Mouse (Mus musculus) monocyte, adult 5-6 weeks (primary cell): ENCODE measurements at regions not wholly inside any gene's neighbourhood (a gene's known extent, or its start where the extent isn't known, plus 50 kb on each side); places are given as distances from the start of the nearest gene placed in this dataset.

Experiments
- ATAC-seq: fragments of 153-309, 156-312 bp; replicated peaks from 2 replicates; pipeline ENCODE4 v1.8.0; 2017; ENCODE audit warnings: mild to moderate bottlenecking; ENCODE audit not compliant: low TSS enrichment, insufficient number of reproducible peaks, severe bottlenecking, poor library complexity, low FRiP score

DNA sequence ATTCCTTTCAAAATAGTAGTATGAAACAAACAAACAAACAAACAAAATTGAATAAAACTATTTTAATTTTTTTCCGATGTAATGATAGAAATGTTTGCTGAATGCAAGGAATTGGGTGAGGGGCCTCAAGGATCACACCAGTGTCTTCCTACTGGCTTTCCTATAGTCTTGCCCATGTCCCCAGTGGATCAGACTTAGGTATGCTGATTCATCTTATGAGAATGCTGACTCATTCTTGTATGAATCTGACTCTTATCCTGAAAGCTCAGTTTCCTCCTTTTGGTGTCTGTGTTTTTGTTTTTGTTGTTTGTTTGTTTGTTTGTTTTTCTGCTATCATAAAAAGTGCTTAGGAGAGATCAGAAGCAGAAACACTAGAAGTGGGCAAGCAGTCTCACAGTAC, 491.7 kb upstream of the Marcks start:
- no peak for ATAC-seq

DNA sequence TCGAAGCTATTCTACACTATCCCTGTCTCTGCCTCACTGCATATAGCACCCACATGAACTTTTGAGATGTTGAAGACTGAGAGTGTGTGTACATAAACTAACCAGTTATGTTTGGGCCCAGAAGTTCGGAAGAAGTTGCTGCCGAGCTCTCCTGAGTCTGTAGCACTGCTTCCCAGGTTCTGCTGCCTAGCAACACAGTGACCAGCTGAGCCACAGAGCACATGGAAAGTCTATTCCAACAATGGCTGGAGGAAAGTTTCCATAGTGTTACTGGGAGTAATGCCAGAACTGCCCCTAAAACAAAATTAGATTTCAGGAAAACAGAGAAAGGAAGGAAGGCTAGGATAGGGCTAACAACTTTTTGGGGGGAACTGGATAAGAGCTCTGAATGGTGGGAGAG, 489.2 kb upstream of the Marcks start:
- no peak for ATAC-seq

DNA sequence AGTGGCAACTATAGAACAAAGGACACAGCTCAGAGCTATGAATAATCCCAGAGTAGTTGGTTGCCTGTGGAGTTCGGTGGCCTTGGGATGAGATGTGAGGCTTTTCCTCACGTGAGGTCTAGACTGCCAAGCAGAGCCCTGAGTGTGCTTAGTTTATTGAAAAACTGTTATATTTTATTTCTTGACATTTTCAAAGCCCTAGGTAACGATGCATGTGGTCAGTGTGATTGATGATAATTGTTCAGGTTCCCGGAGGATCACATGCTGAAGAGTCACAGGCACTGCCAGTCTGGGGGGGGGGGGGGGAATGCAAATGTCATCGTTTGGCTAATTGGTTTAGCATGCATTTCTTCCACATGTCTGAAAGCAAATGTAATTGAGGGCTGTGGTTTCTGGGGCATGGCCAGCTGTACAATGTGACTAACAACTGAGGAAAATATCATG, 488.1 kb upstream of the Marcks start:
- no peak for ATAC-seq

DNA sequence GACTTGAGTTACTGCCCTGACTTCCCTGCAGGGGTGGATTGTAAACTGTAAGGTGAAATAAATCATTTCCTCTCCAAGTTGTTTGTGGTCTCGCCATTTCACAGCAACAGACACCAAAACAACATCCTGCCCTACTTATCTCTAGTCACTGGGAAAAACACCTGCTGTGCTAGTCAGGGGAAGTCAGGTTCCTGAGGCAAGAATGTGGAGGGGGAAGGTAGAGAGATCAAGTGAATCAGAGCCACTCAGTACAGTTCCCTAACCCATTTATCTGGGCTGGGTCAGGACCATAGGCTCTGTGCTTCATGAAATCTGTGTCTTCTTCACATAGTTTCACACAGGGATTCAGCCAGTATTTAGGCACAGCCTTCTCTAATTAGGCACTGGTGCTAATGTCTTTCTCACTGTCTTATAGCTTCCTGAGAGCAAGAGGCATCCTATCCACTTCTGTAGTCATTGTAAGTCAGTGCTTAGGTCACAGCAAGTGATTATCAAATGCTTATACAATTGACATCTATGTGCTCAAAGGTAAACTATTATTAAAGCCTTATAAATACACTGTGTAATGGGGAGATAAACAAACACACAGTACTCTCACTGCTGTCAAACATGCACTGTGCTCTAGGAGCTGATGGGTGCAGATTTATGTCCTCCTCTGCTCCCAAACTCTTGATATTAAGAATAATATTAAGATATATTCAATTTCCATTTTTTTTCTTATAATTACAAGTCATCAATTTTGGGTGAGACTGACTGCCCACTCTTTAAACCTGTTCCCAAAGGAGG, 487.4 kb upstream of the Marcks start:
- ATAC-seq = no peak

DNA sequence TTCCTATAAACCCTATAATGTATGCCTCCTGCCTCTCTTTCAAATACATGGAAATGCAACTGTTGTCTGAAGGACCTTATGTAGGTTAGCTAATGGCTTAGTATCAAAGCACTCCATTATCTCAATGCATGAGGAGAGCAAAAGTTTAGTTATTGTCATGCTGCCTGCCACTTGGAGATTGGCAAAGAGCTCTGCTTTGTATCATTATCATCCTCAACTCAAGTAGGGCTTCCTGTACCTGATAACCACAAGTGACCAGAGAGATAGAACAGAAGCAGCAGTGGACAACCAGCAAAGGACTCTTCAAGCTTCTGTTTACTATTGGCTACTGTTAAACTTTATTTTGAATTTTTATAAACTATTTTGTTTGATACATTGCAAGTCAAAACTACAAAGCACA, 484.3 kb upstream of the Marcks start:
- no peak for ATAC-seq

DNA sequence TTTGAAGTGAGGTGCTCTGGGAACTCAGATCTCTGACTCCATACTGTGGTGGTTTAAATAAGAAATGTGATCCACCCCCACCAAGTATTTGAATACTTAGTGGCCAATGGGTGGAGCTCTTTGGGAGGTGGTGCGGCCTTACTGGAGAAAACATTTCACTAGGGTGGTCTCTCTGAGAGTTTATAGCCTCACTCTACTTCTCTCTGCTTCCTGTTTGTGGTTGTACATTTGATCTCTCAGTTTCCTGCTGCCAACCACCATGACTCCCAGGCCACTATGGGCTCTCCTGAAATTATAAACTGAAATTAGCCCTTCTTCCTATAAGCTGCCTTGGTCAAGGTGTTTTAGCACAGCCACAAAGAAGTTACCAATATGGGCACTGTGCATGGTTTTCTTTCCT, 479.9 kb upstream of the Marcks start:
- no peak for ATAC-seq

DNA sequence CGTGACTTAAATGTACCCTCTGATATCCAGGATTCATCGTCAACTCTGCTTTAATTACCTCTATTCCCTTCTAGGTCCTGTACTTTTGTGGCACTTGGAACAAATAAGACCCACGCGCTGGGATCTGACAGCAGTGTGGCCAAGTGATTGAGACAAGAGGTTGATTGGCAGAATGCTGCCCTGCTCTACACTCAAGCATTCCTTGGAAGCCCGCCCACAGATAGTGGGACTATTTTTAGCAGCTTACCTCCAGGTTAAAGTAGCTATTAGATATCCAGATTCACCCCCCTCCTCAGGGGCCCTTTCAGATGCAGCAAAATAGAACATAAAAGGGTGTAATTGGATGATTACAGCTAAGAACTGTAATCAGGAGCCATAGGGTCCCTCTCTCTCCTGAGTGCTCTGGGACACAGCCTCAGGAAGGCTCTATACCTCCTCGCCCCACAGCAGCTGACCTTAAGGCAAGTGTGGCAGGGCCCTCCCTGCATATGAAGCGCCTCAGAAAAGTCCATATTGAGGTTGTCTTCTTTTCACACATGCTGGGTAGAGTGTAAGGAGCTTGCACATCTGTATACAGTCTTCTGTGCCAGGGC, 479.1 kb upstream of the Marcks start:
- no peak for ATAC-seq

DNA sequence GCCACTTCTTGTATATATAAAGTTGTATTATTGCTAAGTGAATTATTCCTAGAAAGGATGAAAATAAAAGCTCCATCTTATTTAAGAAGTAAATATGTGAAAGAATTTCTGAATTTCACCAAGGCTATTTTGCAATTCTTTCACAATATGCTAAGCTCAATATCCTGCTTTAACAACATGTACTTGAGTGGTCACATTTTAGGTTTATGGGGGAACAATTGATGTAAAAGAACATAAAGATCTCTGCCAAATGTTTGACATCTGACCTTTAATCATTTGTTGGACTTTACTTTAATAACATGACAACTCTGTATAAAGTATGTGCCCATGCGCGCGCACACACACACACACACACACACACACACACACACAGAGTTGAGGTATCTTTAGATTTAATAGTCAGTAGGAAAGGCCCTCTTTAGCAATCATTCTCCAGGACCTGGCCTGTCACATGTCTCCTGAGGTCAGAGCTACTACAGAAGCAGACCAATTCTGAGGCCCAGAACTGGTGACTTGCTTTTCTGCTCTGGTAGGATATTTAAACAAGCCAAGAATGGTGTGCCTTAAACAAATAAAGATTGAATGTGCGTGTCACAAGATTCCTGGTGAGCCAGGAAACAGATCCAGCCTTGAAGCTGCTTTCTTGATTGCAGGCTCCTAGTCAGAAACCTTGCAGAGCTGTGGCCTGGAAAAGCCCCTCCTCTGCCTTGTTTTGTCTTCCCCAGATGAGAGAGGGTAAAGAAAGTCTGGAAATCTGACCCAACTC, 477.4 kb upstream of the Marcks start:
- ATAC-seq = no peak

DNA sequence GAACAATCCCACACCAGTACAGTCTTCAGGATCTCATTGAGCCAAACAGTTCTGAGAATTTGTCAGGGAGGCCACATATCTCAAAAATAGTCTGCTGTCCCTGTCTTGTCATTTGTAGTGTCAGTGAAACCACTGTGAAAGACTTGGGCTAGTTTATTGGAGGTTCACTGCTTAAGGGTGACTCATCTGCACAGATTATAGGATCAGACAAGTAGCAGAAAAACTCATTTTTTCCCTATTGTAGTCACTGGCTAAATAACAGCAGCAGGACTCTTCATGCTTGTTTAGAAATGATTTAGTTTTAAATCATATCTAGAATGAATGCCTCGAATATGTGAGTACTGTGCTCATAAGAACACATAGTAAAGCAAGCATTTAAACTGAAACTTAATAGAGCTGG, 475.2 kb upstream of the Marcks start:
- ATAC-seq = no peak

DNA sequence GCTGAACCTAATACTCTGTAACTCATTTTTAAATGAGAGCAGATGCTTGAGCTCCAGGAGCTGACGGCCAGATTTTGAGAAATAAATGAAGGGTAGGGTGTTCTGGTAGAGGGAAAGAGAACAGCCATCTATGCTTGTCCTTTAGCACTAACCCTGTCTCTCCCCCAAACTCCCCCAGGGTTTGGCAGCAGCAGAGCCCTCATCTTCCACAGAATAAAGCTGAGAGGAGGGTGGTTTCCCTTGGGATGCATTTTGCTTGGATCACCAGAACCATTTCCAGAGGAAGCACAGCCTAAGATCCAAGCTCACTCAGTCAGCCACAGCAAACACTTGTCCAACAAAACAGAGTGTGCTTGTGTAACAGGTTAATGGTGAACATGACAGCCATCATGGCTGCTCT, 464.8 kb upstream of the Marcks start:
- ATAC-seq = no peak

DNA sequence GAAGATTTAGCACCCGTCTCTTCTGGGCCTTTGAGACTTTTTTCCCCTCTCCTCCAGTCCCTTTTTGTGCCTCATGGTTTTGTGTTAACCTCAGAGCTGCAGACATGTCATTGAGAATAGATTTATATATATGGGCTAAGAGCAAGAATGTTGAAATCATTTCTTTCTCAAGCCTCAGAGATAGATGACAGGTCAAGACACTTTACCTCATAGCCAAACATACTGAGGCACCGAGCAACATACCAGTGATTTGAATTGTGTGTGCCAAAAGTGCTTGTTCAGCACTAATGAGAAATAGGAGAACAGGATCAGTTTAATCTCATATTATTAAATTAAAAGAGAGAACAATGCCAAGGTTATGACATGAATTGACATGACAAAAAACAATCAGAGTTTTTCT, 464.2 kb upstream of the Marcks start:
- ATAC-seq = no peak

DNA sequence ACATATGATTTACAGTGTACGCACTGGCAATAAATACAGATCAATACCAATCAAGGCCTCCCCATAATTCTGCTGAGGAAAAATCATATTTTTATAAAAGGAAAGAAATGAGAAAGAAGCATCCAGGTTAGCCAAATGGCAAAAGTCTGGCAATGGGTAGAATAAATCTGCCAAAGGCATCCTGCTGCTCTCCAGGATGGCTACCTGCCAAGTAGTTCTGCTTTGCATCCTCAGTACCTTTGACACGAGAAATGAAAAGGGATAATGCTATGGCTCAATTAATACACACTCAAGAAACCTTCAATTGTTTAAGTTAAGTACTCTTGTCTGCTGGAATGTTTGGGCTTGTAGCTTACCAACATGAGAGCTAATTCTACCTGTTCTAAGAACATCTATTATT, 451.2 kb upstream of the Marcks start:
- ATAC-seq = no peak

DNA sequence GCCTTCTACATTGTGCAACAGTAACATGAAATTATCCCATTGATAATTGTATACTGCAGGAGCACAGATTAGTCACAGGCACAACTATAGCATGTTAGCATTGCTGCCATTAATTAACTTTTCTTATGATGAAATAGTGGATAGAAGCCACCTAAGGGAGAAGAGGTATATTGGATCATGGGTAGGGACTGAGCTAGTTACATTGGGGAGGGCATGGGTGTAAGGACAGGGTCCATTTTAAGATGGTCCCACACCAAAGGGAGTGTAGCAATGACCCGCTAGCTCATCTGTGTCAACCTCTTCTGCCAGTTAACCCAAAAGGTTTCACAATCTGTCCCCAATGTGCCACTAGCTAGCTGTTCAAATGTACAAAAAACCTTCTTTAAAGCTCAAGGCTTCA, 450.3 kb upstream of the Marcks start:
- ATAC-seq = no peak

DNA sequence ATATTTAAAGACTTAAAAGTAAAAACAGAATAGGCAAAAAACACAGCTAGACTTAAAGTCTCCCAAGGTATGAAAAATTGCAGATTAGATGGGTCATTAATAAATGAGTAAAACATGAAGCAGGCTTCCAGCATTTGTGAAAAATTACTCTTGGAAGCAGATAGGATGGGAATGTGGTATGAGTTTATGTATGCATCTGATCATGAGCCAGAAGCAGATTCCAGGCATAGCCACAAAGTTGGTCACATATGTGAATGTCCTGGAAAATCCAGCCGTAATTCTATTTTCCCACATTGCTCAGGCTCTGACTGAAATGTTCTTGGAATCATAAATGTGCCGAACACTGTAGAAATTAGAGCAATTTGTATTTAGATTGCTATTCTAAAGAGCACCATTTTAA, 432.5 kb upstream of the Marcks start:
- ATAC-seq = no peak

DNA sequence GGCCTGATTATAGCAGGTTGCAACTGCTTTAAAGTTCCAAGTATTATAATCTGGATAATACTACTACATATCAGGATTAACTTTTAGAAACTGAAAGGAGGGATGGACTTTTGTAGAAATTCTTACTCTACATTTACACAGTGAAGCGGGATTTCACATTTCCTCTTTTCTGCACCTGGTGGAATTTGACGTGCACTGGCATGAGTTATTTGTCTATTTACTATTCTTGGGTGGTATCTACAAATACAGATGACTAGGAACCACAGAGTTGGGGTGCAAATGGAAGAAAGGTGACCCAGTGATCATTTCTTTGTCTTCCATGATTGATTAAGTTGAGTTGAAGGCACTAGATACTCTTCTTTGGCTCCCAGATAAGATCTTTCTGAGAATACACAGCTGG, 423.0 kb upstream of the Marcks start:
- ATAC-seq = no peak

DNA sequence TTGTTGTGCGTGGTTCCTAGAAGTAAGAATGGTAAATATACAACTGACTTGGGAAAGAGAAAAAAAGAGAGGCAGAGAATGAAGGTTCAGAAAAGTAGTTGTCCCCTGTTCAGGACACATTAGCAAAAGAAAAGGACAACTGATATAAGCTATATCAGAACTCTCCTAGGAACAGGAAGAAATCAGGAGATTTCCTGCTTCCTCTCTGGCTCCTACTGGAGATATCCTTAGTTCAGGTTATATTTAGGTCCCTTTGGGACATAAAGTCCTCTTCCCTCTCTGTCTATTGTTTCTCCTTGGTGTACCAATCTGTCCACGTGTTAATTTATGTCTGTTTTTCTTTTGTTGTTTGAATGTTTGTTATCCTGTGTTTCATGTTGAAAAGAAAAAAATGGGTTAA, 410.7 kb upstream of the Marcks start:
- ATAC-seq = no peak

DNA sequence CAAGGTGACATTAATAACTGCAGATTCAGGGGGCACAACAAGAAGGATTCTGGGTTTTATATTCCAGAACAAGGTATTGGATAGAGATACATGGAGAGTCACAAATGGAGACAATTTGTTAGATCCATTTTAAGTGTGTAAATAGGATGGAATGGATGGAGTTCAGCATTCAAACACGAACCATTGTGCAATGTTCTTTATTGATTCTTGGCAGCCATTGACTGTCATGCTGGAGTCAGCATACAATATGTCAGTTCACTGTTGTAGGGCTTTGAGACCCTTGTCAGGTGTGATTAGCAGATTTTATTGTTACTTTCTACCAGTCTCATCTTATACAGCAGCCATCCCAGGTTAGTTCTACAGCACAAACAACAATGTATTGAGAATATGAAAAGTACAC, 402.0 kb upstream of the Marcks start:
- ATAC-seq = no peak

DNA sequence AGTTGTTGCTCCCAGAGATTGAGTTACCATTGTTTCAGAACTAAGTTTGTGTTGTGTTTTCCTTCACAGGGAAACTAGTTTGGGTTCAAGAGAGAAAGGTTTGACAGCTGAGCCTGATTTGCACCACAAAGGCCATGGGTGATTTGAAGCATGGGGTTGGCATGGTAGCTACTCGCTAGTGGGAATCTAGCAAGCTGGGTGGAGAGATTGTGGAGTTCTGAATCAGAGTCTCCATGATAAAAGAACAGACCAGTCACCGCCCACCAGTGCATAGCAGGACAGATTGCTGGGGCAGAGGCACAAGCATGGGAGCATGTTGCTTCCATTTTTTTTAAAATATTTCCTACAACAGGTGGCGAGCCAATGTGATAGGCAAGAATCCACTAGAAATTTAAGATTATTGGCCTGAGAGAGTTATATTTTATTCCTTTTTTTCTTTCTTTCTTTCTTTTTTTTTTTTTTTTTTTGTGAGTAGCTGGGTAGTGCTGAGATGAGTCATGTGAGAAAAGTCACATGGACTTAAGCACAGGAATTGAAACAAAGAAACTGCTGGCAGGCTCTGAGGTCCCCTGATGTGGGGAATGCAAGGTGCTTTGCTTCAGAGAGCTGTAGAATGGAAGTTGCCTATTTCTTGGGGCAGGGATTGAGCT, 367.4 kb upstream of the Marcks start:
- ATAC-seq = no peak

DNA sequence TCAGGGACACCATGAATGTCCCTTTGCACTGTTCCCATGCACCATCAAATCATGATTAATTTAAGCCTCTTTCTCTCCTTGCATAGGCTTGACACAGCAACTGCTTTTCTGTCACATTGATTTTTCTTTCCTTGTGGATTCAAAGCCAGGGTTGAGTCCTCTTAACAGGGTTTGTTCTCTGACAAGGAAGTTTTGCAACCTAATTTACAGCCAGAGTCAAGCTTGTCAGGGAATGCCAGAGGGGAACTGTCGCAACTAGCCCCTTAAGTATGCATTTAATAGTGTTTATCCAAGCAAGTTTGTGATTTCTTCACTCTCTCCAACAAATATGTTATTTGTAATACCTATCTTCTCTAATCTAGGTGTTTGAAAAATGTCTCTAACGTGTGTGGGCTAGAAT, 365.7 kb upstream of the Marcks start:
- ATAC-seq = no peak

DNA sequence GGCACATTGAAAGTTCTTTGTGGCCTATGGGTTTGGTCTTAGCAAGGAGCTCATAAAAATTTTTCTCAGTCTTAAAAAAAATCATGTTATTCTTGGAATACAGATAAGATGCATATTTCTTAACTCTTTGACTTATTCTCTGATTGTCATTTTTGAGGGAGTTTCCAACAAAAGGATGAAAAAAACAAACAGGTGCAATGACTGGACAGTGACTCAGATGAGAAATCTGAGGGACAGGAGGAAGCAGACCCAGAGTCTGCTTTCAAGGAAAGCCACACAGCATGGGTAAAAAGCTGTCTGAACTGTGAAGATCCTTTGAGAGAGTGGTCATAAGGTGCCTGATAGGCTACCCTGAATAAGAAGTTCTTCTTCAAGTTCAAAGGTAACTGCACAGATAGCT, 363.8 kb upstream of the Marcks start:
- no peak for ATAC-seq
